Mouse (Mus musculus) thymus, adult 2 months (tissue): ENCODE measurements around the gene Rbak.

Experiments used
- CTCF ChIP-seq: fragments of 200-500 bp; IDR thresholded peaks from 2 replicates; pipeline ENCODE4 v1.5.1; 2012; ENCODE audit warnings: mild to moderate bottlenecking, control low read depth, low read length, moderate library complexity, borderline replicate concordance; ENCODE audit not compliant: control insufficient read depth, poor library complexity, insufficient read depth; ENCODE audit errors: extremely low read depth
- POLR2A ChIP-seq: fragments of 200-500 bp; IDR thresholded peaks from 2 replicates; pipeline ENCODE4 v1.6.1; 2012; ENCODE audit warnings: mild to moderate bottlenecking, low read length, control low read depth, moderate library complexity; ENCODE audit not compliant: control insufficient read depth, poor library complexity, insufficient read depth; ENCODE audit errors: extremely low read depth

- no peak for TF ChIP-seq CTCF
- TF ChIP-seq POLR2A, result no peak
Observed at GRCm38 (mm10) chr5:143153756-143154155, 26.8 kb downstream of the Rbak start.
